Mouse (Mus musculus): ENCODE data around the gene Hnrnpa3.
"Not testable (repeated sequence)": the region's sequence is repeated elsewhere in the genome, so short reads cannot be mapped to it uniquely, and the experiment has no call there.

Hnrnpa3 gene

GRCm38 (mm10) chr2:75636261-75637054 is 22.6 kb upstream of the Hnrnpa3 start:
- no peak for DNase-seq (ENCODE audit: extremely low spot score, low spot score)

- not testable (repeated sequence) for DNase-seq (ENCODE audit: extremely low spot score, low spot score)
Observed at GRCm38 (mm10) chr2:75637055-75637304, 22.1 kb upstream of the Hnrnpa3 start.

DNA sequence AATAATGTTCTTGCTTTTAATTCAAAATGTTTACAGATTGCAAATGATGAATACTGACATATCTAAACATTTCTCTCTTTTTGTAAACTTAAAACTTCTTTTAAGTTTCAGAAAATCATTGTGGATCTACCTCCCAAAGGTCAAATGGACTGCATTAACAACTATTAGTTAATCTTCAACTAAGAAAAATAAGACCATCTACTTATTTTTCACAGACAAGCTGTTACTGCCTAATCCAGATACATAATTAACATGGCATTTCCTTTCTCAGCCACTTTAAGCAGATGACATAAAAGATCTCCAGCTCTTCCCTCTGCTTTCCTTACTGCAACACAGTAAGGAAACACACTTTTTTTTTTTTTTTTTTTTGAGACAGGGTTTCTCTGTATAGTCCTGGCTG is 21.7 kb upstream of the Hnrnpa3 start:
- DNase-seq (ENCODE audit: extremely low spot score, low spot score), result no peak

- not testable (repeated sequence) for DNase-seq (ENCODE audit: extremely low spot score, low spot score)
Observed at GRCm38 (mm10) chr2:75637822-75638221, 21.2 kb upstream of the Hnrnpa3 start.

GRCm38 (mm10) chr2:75639535-75639934 is 19.5 kb upstream of the Hnrnpa3 start:
- not testable (repeated sequence) for DNase-seq (ENCODE audit: extremely low spot score, low spot score)

DNA sequence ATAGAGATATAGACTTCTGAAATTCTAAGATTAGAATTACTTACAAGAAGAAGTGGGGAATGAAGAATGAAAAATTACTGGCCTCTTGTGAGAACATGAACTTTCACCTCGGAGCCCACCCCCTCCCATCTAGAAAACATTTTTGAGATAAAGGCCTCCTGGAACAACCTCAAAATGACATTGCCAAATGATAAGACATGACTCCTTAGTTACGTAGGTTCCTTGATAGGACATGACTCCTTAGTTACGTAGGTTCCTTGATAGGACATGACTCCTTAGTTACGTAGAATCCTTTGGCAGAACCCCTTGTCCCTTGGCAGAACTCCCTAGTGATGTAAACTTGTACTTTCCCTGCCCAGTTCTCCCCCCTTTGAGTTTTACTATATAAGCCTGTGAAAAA is 16.7 kb upstream of the Hnrnpa3 start:
- DNase-seq (ENCODE audit: extremely low spot score, low spot score), result not testable (repeated sequence)

- DNase-seq (ENCODE audit: extremely low spot score, low spot score), result no peak
Observed at GRCm38 (mm10) chr2:75642795-75643550, 16.1 kb upstream of the Hnrnpa3 start.

DNA sequence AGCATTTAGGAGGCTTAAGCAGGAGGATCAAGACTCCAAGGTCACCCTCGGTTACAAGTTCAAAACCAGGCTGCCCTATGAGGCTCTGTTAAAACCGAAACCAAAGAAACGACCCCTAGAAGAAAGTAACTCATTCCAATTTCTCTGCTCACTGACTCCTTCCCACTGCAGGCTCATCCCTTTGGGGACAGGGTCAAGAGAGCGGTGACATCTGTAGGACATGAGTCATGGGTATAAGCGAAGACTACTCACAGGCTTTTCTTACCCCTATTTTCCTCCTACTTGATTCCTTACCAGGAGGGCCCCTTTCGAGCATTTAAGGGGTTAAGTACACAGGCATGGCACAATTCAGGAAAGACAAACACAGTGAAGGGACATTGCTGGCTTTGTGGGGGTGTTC is 15.1 kb upstream of the Hnrnpa3 start:
- DNase-seq (ENCODE audit: extremely low spot score, low spot score), result no peak

DNA sequence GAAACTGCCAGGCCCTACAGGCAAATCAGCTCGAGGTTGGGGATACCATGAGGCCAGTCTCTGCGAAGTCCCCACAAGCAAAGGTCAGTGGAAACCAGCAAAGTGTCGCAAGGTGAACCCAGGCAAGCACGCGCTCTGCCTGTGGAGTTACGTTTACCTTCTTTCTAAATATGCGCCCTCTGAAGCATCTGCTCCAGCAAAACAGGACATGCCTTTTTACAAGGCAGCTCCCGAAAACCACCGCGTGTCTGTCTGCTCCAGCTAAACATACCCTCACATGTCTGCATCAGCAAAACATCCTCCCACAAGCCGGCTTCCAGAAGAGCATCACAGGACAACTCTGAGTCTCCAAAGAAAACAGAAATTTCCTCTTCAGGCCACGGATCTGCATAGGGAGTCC is 13.8 kb upstream of the Hnrnpa3 start:
- no peak for DNase-seq (ENCODE audit: extremely low spot score, low spot score)

- DNase-seq (ENCODE audit: extremely low spot score, low spot score), result no peak
Observed at GRCm38 (mm10) chr2:75650437-75650836, 8.6 kb upstream of the Hnrnpa3 start.

- no peak for DNase-seq (ENCODE audit: extremely low spot score, low spot score)
Observed at GRCm38 (mm10) chr2:75653150-75653549, 5.9 kb upstream of the Hnrnpa3 start.

DNA sequence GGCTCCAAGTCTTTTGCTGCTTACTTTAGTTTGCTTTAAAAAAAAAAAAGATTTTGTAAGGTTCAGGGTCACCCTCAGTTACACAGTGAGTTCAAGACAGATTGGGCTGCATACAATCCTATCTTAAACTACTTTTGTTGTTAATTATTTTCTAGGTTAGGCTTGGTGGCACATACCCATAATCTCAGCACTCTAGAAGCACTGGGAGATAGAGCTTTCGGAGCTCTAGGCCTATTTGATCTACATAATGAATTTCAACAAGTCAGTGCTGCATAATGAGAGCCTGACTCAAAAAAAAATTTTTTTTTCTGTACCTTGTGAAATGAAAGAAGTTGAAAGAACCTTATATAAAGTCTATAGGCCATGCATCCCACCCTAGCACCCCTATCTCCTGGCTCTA is 4.4 kb upstream of the Hnrnpa3 start:
- DNase-seq (ENCODE audit: extremely low spot score, low spot score), result no peak

DNA sequence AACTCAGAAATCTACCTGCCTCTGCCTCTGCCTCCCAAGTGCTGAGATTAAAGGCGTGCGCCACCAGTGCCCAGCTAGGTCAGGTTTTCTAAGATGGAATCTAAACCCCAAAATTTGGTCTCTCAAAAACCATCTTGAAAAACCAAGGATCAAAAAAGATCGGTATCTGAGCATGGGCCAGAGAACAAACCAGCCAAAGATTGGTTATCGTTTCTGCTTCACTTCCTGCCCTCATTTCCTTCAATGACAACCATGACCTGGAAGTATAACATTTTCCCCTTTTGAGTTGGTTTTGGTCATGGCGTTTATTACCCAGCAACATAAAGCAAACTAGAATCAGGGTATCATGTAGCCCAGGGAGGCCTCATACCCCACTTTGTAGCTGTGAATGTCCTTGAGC is 2.1 kb upstream of the Hnrnpa3 start:
- DNase-seq (ENCODE audit: extremely low spot score, low spot score), result no peak

DNA sequence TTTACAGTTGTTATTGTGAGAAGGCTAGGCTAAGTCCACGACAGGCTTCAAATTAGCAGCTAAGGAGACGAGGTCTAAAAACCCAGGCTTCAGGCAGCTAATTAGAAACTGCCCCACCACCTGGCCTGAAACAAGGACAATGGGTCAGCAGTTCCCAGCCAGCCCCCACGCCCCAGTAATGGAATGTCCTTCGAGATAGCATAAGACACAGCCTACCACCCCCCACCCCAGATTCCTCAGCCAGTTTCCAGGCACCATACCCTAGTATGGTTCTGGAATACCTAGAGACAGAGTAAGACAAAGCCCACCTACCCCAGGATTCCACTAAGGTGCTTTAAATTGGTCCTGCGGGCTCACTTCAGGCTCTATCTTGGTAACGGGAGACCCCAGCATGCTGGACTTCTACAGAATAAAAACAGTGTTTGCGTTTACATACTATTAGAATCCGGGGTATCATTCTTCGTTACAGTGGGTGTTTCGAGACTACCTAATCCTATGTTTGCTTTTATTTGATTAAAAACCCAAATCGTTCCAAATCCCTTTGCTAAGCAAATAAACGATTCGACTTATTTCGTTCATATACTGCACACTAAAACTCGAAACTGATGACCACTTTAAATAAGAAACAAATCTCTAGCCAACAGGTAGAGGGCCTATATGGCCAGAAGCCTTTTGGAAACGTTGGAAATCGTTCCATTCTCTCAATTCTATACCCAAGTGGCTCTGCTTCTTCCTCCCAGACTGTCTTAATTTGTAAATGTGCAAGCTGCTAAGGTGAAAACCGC is 962 bp upstream of the Hnrnpa3 start:
- peak; percentile 72 for DNase-seq (ENCODE audit: extremely low spot score, low spot score)

DNA sequence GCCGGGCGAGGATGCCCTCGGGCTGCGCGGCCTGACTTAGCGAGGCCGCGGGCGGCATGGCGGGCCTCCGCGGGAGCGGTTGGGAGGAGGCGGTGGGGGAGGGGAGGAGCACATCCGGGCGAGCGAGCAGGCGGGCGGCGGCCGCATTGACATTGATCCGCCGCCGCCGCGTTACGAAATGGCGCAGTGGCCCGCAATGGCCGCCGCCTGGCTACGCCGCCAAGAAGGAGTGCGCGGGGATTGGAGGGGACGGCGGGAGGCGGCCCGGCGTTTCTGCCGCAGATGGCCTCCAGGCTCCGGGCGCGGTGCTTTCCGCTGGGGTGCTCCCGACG is 534 bp downstream of the Hnrnpa3 start:
- DNase-seq (ENCODE audit: extremely low spot score, low spot score), result peak; percentile 89

DNA sequence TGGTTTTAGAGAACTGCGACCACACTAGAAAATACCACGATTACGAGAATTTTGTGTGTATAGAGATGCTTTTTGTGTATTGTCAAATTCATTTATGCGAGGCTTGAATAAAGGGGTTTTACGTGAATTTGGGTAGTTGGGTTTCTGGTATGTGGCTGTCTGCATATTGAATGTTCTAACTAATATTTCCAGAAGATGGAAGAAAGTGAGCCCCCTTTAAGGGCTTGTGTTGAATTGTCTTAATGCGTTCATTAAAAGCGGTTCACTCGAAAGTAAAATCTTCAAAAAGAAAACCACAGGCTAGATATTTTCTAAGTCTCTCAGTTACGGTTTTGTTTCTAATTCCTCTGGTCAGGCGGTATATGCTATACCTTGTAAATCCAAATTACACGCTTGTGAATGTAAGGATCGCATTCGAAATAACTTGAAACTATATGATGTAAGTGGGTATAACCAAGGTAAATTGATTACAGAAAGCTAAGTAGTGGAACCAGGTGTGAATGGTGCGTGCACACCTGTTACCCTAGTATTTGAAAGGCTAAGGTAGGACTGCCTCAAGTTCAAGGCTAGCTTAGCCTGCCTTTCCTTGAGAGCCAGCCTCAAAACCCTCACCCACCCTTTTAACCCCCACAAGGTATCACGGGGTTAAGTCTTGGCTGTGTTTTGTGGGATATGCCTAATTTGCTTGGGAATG is 1.3 kb downstream of the Hnrnpa3 start:
- no peak for DNase-seq (ENCODE audit: extremely low spot score, low spot score)

- DNase-seq (ENCODE audit: extremely low spot score, low spot score), result no peak
Observed at GRCm38 (mm10) chr2:75661106-75661505, 2.0 kb downstream of the Hnrnpa3 start.

- DNase-seq (ENCODE audit: extremely low spot score, low spot score), result peak; percentile 49
Observed at GRCm38 (mm10) chr2:75669491-75670445, 10.7 kb downstream of the Hnrnpa3 start.

DNA sequence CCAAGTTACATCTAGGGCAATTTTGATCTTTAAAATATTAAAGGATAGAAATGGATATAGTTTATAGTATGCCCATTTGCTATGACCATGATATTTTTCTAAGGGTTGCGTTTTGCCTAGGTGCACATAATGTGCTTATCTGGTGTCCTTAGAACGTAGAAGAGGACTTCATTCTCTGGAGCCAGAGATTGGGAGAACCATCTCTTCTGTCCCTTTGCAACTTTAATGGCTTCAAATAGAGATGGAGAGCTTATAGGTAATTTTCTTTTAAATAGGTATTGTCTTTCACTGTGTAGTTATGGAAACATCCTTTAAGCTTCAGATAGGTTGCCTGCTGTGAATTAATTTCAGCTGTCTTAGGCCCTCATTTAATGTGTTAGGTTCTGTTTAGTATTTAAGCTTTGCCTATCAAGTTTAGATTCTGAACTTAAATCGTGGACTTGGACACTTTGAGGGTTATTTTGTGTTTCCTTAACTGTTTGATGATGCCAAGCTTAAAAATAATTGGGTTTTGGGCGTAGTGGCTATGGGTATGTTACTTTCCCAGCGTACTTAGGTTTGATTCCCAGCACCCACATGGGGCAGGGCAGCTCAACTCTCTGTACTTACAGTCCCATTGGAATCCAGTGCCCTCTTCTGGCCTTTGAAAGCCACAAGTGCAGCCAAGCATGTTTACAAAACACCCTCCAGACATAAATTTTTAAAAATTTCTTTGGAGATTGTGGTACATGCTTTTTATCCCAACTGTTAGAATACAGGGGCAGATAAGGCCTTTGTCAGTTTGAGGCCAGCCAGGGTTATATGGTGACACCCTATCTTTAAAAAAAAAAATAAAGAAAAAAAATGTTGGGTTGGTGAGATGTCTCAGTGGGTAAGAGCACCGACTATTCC is 11.6 kb downstream of the Hnrnpa3 start:
- no peak for DNase-seq (ENCODE audit: extremely low spot score, low spot score)

DNA sequence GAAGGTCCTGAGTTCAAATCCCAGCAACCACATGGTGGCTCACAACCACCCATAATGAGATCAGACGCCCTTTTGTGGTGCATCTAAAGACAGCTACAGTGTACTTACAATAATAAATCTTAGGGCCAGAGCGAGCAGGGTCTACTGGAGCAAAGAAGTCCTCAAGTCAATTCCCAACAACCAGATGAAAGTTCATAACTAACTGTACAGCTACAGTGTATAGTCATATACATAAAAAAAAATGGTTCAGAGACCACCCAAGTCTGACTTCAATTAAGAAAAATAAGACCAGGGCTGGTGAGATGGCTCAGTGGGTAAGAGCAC is 12.2 kb downstream of the Hnrnpa3 start:
- no peak for DNase-seq (ENCODE audit: extremely low spot score, low spot score)

All from neural tube, embryonic 10.5 days (tissue).